Comparison of ENCODE assay signal across 7 mouse cellular contexts in genomic region chr4:129514300-129514898, GRCm38 (mm10). TPM values are rescaled to one million over a fixed set of nuclear protein-coding genes. Genes with fewer than 3 reads are reported as not detected.
DNase-seq lines count a peak whose midpoint lies in the region; ATAC-seq and TF ChIP-seq lines count a peak whose summit lies in the region.

No protein-coding gene starts in this region.

- H3K36me3 ChIP-seq in C2C12 (ENCODE audit: control insufficient read depth, insufficient read depth) = peaks cover 19% of the 10 kb centered on the region
- H3K36me3 ChIP-seq in ES-E14 (ENCODE audit: control insufficient read depth, insufficient read depth, low read length, poor library complexity, severe bottlenecking) = peaks cover 29% of the 10 kb centered on the region
- H3K36me3 ChIP-seq in heart, embryonic 15.5 days = peaks cover 21% of the 10 kb centered on the region

- H3K79me3 ChIP-seq in C2C12 (ENCODE audit: low read depth) = peaks cover 3% of the 10 kb centered on the region

- H3K4me1 ChIP-seq in ES-E14 (ENCODE audit: control insufficient read depth in 2 of 2, insufficient read depth in 2 of 2, low read length in 2 of 2, poor library complexity in 1 of 2) = peaks cover 2 to 20% of the 10 kb centered on the region in 2 experiments; a peak in 3 of 4 replicates
- peaks cover 18% of the 10 kb centered on the region for H3K4me1 ChIP-seq in heart, embryonic 15.5 days (replicated peaks)

- WGBS in heart, embryonic 15.5 days = under 1% methylated on average over 35 of the region's 35 CpGs

- H3K27ac ChIP-seq in ES-E14 (ENCODE audit: insufficient read depth, low read depth, low read length, poor library complexity, severe bottlenecking) = peak overlapping the region; percentile 93
- H3K27ac ChIP-seq in heart, embryonic 15.5 days = peak overlapping the region; percentile 96

- no peak for DNase-seq in ES-E14 (ENCODE audit: low read depth, low spot score)
- peak; percentile 50 for DNase-seq in embryo, embryonic 11.5 days (ENCODE audit: low read depth, low spot score)
- DNase-seq in kidney, postnatal 36 days = peak; percentile 41 to 78
- DNase-seq in mesoderm, embryonic 11.5 days (ENCODE audit: low read depth, low spot score) = peak; percentile 77
- DNase-seq in spleen, adult 18-20 months = peak; percentile 49 to 73

- peak; percentile 94 for TF ChIP-seq CTCF in C2C12 (IDR thresholded peaks at IDR 0.05; ENCODE audit: control insufficient read depth, insufficient read depth, insufficient read length)

- H3ac ChIP-seq in C2C12 (ENCODE audit: control insufficient read depth, insufficient read length, low read depth) = peak overlapping the region; percentile 95

- H3K4me2 ChIP-seq in heart, embryonic 15.5 days = peak overlapping the region; percentile 83

- peak overlapping the region; percentile 97 for H3K9ac ChIP-seq in ES-E14 (ENCODE audit: insufficient read depth, low read depth, low read length, poor library complexity, severe bottlenecking)
- peak overlapping the region; percentile 100 for H3K9ac ChIP-seq in heart, embryonic 15.5 days

- no peaks in the 10 kb centered on the region for H3K9me3 ChIP-seq in ES-E14 (ENCODE audit: control insufficient read depth, insufficient read depth, low read depth, low read length)
- no peaks in the 10 kb centered on the region for H3K9me3 ChIP-seq in heart, embryonic 15.5 days (replicated peaks)

- ATAC-seq in heart, embryonic 15.5 days (replicated peaks; ENCODE audit: insufficient number of reproducible peaks, insufficient read depth, low FRiP score, low read depth) = peak; percentile 53

- H3K79me2 ChIP-seq in C2C12 (ENCODE audit: control insufficient read depth, insufficient read depth) = peaks cover 20% of the 10 kb centered on the region

- in situ Hi-C loops in ES-E14 (cut with MboI; ENCODE audit: low sequenced_read_pairs in 2 of 2, unreplicated experiment in 2 of 2) = no loop called here

- no peaks in the 10 kb centered on the region for H3K27me3 ChIP-seq in C2C12 (ENCODE audit: control insufficient read depth, insufficient read depth, insufficient read length)
- H3K27me3 ChIP-seq in heart, embryonic 15.5 days = no peaks in the 10 kb centered on the region

- H3K4me3 ChIP-seq in C2C12 (ENCODE audit: insufficient read depth, poor library complexity, severe bottlenecking) (peak overlapping the region; percentile 78), ES-E14 (ENCODE audit: insufficient read depth in 1 of 2, low read depth in 1 of 2, low read length in 2 of 2, poor library complexity in 1 of 2, severe bottlenecking in 1 of 2) (peak overlapping the region; percentile 73 to 98)
- H3K4me3 ChIP-seq in heart, embryonic 15.5 days = peak overlapping the region; percentile 100

TF ChIP-seq in C2C12, 6 proteins besides CTCF, POLR2A, EP300 and RAD21:
- TF ChIP-seq FOSL1 (IDR thresholded peaks at IDR 0.05; ENCODE audit: insufficient read depth, low read length, poor library complexity, severe bottlenecking) = no peak
- TF ChIP-seq MAX (IDR thresholded peaks at IDR 0.05) = no peak

TF ChIP-seq in ES-E14, 5 proteins besides CTCF, POLR2A, EP300 and RAD21:
- TF ChIP-seq ZC3H11A (IDR thresholded peaks at IDR 0.05; ENCODE audit: borderline replicate concordance, low read depth, low read length) = no peak
- 0 out of 2 replicates have a peak, but pooled peaks have one; percentile 11 for TF ChIP-seq HCFC1 (IDR thresholded peaks at IDR 0.05; ENCODE audit: borderline replicate concordance, insufficient read depth, low read length)

RNA-seq across cellular contexts. Expression of gene Marcksl1, which starts 1.0 kb away (rescaled TPM):
- 148 TPM for polyA plus RNA-seq in C2C12 (2012; fragmentation: generic; extraction: Trizol)
- total RNA-seq in ES-E14 (2012; rRNA removed) = 175 and 233 TPM in 2 replicates
- 283 and 352 TPM in 2 replicates for polyA plus RNA-seq in heart, embryonic 15.5 days (2015; fragmentation: Nextera tagmentation; extraction: Ambion mirVana)

RNA-seq across cellular contexts. Expression of gene Fam229a, which starts 23.4 kb away (rescaled TPM):
- not detected for polyA plus RNA-seq in C2C12 (2012; fragmentation: generic; extraction: Trizol)
- not detected in 2 replicates for total RNA-seq in ES-E14 (2012; rRNA removed)
- polyA plus RNA-seq in heart, embryonic 15.5 days (2015; fragmentation: Nextera tagmentation; extraction: Ambion mirVana) = 0.27 TPM in 1 of 2 replicates, not detected in the other

RNA-seq across cellular contexts. Expression of gene Tssk3, which starts 23.6 kb away (rescaled TPM):
- polyA plus RNA-seq in C2C12 (2012; fragmentation: generic; extraction: Trizol) = not detected
- 0.16 TPM in 1 of 2 replicates, not detected in the other for total RNA-seq in ES-E14 (2012; rRNA removed)
- not detected in 2 replicates for polyA plus RNA-seq in heart, embryonic 15.5 days (2015; fragmentation: Nextera tagmentation; extraction: Ambion mirVana)

RNA-seq across cellular contexts. Expression of gene Hdac1, which starts 28.1 kb away (rescaled TPM):
- polyA plus RNA-seq in C2C12 (2012; fragmentation: generic; extraction: Trizol) = 96.7 TPM
- total RNA-seq in ES-E14 (2012; rRNA removed) = 96.0 and 102 TPM in 2 replicates
- polyA plus RNA-seq in heart, embryonic 15.5 days (2015; fragmentation: Nextera tagmentation; extraction: Ambion mirVana) = 99.9 and 134 TPM in 2 replicates

RNA-seq across cellular contexts. Expression of gene Bsdc1, which starts 53.0 kb away (rescaled TPM):
- 11.8 TPM for polyA plus RNA-seq in C2C12 (2012; fragmentation: generic; extraction: Trizol)
- 28.9 and 33.3 TPM in 2 replicates for total RNA-seq in ES-E14 (2012; rRNA removed)
- 23.1 and 27.2 TPM in 2 replicates for polyA plus RNA-seq in heart, embryonic 15.5 days (2015; fragmentation: Nextera tagmentation; extraction: Ambion mirVana)
